Mouse (Mus musculus) liver, embryonic 14.5 days (tissue): ENCODE measurements around the gene Dpagt1.

Experiments
- CTCF ChIP-seq: IDR thresholded peaks from 2 replicates; pipeline ENCODE4 v1.5.1; 2016; ENCODE audit warnings: antibody characterized with exemption, low read depth, control low read depth
- EP300 ChIP-seq: IDR thresholded peaks from 2 replicates; pipeline ENCODE4 v1.6.1; 2016; ENCODE audit warnings: antibody characterized with exemption, low read depth

- no peak for TF ChIP-seq CTCF
- TF ChIP-seq EP300, result peak; percentile 95
These were observed 16.4 kb downstream of the Dpagt1 start for GRCm38 (mm10) chr9:44342173-44342572.
